Mouse (Mus musculus) layer of hippocampus, adult 2 months (tissue): ENCODE measurements at regions not wholly inside any gene's neighbourhood (a gene's known extent, or its start where the extent isn't known, plus 50 kb on each side); places are given as distances from the start of the nearest gene placed in this dataset.

Experiments
- DNase-seq, 2 experiments: peaks; one replicate each; pipeline ENCODE4 v3.0.0; 2022; ENCODE audit warnings: low spot score in 2 of 2
- H3K27ac ChIP-seq: fragments of 200-600 bp; 2 replicates; pipeline ENCODE4 v1.8.1; 2022
- H3K4me3 ChIP-seq: fragments of 200-600 bp; 2 replicates; pipeline ENCODE4 v1.8.1; 2022; ENCODE audit warnings: mild to moderate bottlenecking
- CTCF ChIP-seq: fragments of 200-600 bp; conservative IDR thresholded peaks from 2 replicates; pipeline ENCODE4 v1.8.1; 2022; ENCODE audit warnings: antibody characterized with exemption, mild to moderate bottlenecking, moderate library complexity

GRCm38 (mm10) chr1:13849071-13849470, 2244.1 kb downstream of the 4930444P10Rik start:
- H3K4me3 ChIP-seq = no peak overlapping the region
- DNase-seq = no peak
- no peak overlapping the region for H3K27ac ChIP-seq
- TF ChIP-seq CTCF = no peak

GRCm38 (mm10) chr1:13846336-13846865, 2246.7 kb downstream of the 4930444P10Rik start:
- H3K27ac ChIP-seq = no peak overlapping the region
- no peak overlapping the region for H3K4me3 ChIP-seq
- TF ChIP-seq CTCF = no peak
- no peak for DNase-seq

GRCm38 (mm10) chr1:13840309-13840622, 2252.9 kb downstream of the 4930444P10Rik start:
- H3K27ac ChIP-seq = no peak overlapping the region
- no peak for DNase-seq
- no peak overlapping the region for H3K4me3 ChIP-seq
- no peak for TF ChIP-seq CTCF

GRCm38 (mm10) chr1:13839619-13840308, 2253.4 kb downstream of the 4930444P10Rik start:
- no peak for DNase-seq
- peak; percentile 32 for TF ChIP-seq CTCF
- H3K4me3 ChIP-seq = no peak overlapping the region
- no peak overlapping the region for H3K27ac ChIP-seq

GRCm38 (mm10) chr1:13834860-13835840, 2258.0 kb downstream of the 4930444P10Rik start:
- DNase-seq = no peak
- TF ChIP-seq CTCF = no peak
- Histone ChIP-seq H3K4me3 (no peak overlapping the region), H3K27ac (no peak overlapping the region)

- H3K27ac ChIP-seq = no peak overlapping the region
- TF ChIP-seq CTCF = no peak
- no peak for DNase-seq
- H3K4me3 ChIP-seq = no peak overlapping the region
Observed at GRCm38 (mm10) chr1:13807786-13808185, 2285.3 kb downstream of the 4930444P10Rik start.

GRCm38 (mm10) chr1:13800460-13800859, 2292.7 kb downstream of the 4930444P10Rik start:
- no peak overlapping the region for H3K27ac ChIP-seq
- TF ChIP-seq CTCF = no peak
- DNase-seq = no peak
- no peak overlapping the region for H3K4me3 ChIP-seq

GRCm38 (mm10) chr1:13798848-13799247, 2294.3 kb downstream of the 4930444P10Rik start:
- no peak overlapping the region for H3K27ac ChIP-seq
- no peak overlapping the region for H3K4me3 ChIP-seq

GRCm38 (mm10) chr1:13795196-13795595, 2297.9 kb downstream of the 4930444P10Rik start:
- no peak for DNase-seq
- no peak overlapping the region for H3K4me3 ChIP-seq
- H3K27ac ChIP-seq = no peak overlapping the region
- TF ChIP-seq CTCF = no peak

More at GRCm38 (mm10) chr1:13798848-13799247, 2294.3 kb downstream of the 4930444P10Rik start:
- TF ChIP-seq CTCF = no peak
- DNase-seq = no peak

- peak; percentile 94 for TF ChIP-seq CTCF
- Histone ChIP-seq H3K4me3 (peak overlapping the region; percentile 43), H3K27ac (no peak overlapping the region)
- DNase-seq = peak; percentile 70 to 86
Observed at GRCm38 (mm10) chr1:13789318-13790085, 2303.6 kb downstream of the 4930444P10Rik start.

GRCm38 (mm10) chr1:13787016-13787415, 2306.1 kb downstream of the 4930444P10Rik start:
- no peak for TF ChIP-seq CTCF
- no peak for DNase-seq
- no peak overlapping the region for H3K4me3 ChIP-seq
- no peak overlapping the region for H3K27ac ChIP-seq

GRCm38 (mm10) chr1:13784396-13784795, 2308.7 kb downstream of the 4930444P10Rik start:
- Histone ChIP-seq H3K4me3 (no peak overlapping the region), H3K27ac (no peak overlapping the region)
- TF ChIP-seq CTCF = peak; percentile 94
- peak; percentile 50 to 65 for DNase-seq
